Mouse (Mus musculus): Measurements from ENCODE around the gene Rtn1. TPM values are rescaled to one million over a fixed set of nuclear protein-coding genes. Genes with fewer than 3 reads are reported as not detected.

Gene Rtn1
- total RNA-seq (2021), result 10 to 100 TPM; 29.8 to 52.9 TPM
- long read RNA-seq, experiment 1, transcript Rtn1-202 (9 exons, 3,629 nt), result minor isoform, 8 of 42 reads
- long read RNA-seq, experiment 1, transcript Rtn1-201 (7 exons, 1,544 nt), result major isoform, 27 of 42 reads
- long read RNA-seq, experiment 1, partial matches to known transcripts, result 7 of 42 reads
- long read RNA-seq, experiment 1, other reads (novel, unspliced or antisense), result 0 of 42 reads
- long read RNA-seq, experiment 2, transcript Rtn1-202 (9 exons, 3,629 nt), result minor isoform, 17 of 47 reads
- long read RNA-seq, experiment 2, transcript Rtn1-201 (7 exons, 1,544 nt), result major isoform, 22 of 47 reads
- long read RNA-seq, experiment 2, partial matches to known transcripts, result 6 of 47 reads
- long read RNA-seq, experiment 2, other reads (novel, unspliced or antisense), result 2 of 47 reads

GRCm38 (mm10) chr12:72408954-72409353 lies at the start of gene Rtn1:
Gene Rtn1 (minus strand): TSS chr12:72409054.
- no peak for DNase-seq

- no peak for DNase-seq
Measured at GRCm38 (mm10) chr12:72453941-72454340, 45.1 kb upstream of the Rtn1 start.

DNA sequence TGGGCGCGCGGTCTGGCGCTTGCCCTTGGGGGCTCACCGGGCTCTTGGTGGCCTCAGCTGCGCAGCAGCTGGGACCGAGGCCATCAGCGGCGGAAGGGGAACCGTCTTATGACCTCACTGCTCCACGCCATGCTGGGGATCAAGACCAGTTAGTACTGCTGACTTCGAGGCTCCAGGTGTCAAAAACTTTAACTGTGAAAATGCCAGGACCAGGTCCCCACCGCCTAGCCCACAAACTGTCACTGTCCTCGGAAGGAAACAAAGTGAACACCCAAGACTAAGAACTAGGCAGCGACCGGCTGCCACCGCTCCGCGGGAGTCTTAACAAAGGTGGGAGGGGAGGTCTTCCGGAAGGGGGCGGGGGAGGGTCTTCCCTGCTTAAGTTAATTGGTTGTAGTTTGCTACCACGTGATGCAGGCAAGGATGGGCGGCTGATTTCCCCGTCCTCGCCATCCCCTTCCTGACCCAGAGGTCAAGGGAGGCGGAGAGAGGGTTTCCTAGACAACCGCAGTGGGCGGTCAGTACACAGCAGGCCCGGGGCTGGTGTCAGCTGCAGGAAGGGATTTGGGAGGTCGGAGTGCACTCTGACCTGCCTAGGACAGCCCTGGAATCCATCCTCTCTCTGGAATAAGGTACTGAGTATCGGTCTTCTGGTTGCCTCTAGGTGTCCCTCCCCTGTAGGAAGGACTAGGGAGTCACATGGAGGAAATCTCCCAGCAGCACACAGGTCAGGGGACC lies 33.2 kb upstream of the Rtn1 start, which contains the start of gene Lrrc9:
Gene Lrrc9 (plus strand): TSS at position 28 of the 738 bp plus-strand sequence.
- peak; percentile 62 for DNase-seq

DNA sequence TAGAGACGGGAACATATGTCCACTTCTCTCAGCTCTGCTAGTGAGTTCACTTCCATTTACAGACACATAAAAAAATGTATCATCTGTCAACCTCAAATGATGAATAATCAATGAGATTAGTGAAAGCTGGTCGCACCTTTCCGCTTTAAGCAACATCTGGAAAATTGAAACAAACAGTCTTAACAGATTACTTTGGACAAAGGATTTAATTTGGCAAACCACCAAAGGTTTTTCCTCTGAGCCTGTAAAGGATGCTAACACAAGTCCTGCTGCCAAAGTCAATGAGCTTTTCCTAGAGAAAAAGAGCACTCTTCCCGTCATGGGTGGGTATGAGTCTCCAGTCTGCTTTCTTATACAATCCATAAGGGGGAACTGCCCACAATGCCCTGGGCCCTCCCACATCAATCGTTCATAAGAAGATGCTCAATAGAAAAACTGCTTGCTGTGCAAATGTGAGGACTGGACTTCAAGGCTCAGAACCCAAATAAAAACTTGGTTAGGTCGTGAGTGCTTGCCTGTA lies 30.2 kb upstream of the Rtn1 start:
- DNase-seq, result no peak

- no peak for DNase-seq
Measured at GRCm38 (mm10) chr12:72437676-72438341, 29.0 kb upstream of the Rtn1 start.

- DNase-seq, result no peak
Measured at GRCm38 (mm10) chr12:72433241-72433865, 24.5 kb upstream of the Rtn1 start.

- DNase-seq, result no peak
Measured at GRCm38 (mm10) chr12:72432209-72432608, 23.4 kb upstream of the Rtn1 start.

- peak; percentile 71 for DNase-seq
Measured at GRCm38 (mm10) chr12:72427722-72428126, 18.9 kb upstream of the Rtn1 start.

DNA sequence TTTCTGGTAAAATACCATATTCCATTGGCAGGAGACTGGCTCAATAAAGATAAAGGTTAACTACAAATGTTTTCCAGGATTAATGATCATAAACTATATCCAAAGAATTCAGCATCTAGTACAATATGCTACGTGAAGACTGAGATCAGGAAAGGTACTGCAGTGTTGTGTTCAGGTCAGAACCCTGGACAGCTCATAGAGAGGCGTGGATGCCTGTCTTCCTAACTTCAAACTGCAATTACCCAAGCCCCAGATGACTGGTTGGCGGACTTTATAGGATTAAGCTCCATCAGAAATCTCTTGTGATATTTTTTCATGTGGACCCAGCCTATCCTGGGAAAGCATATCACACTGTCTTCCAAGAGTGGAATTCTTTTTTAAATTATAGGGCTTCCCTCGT lies 13.8 kb upstream of the Rtn1 start:
- peak; percentile 45 for DNase-seq

- peak; percentile 27 for DNase-seq
Measured at GRCm38 (mm10) chr12:72417762-72418161, 8.9 kb upstream of the Rtn1 start.

DNA sequence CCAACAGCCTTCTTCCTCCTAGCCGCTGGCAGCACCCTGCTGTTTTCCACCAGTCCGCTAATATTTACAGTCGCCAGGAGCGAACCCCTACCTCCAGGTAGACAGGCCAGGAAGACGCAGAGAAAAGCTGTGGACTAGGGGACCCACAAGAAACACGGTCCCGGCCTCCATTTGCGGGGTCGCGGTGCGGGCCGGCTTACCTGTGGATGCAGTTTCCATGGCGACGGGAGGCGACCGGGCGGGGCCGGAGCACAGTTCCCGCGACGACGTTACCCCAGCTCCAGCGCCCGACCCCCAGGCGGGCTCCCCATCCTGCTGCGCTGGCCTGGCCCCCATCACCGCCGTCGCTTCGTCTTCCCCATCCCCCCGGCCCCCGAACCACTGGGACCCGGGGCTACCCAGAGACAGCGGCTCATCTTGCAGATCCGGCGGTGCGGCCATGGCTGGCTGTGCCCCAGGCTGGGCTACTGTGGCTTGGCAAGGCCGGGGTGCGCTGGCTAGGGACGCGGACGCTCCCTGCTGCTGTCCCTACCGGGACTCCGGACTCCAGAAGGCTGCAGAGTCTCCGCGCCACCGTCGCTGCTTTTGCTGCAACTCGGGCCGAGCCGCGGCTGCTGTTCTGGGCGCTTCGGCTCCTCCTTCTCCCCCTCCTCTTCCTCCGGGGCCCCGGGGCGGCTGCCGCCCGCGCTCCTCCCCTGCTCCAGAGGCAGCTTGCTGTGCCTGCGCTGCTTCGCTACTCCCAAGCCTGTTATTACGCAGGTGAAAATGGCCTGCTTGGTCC lies 553 bp downstream of the Rtn1 start:
- peak; percentile 70 for DNase-seq

- peak; percentile 4 for DNase-seq
Measured at GRCm38 (mm10) chr12:72407721-72408110, 1.1 kb downstream of the Rtn1 start.

DNA sequence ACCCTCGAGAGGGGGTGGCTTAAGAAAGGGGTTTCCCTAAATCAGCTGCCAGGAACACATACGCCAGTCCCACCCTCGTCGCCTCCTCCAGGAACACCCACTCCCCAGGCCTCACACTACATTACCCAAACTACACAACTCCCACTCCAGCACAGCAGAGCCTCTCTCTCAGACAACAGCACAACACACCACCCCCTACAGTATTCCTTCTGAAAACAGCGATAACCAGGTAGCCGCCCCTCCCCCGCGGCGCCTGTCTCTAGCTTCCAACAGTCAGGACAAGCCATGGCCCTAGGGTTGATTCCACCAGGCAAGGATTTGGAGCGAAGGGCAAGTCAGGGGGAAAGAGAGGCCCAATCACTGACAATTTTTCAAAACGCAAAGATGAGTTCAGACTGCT lies 1.7 kb downstream of the Rtn1 start:
- no peak for DNase-seq

DNA sequence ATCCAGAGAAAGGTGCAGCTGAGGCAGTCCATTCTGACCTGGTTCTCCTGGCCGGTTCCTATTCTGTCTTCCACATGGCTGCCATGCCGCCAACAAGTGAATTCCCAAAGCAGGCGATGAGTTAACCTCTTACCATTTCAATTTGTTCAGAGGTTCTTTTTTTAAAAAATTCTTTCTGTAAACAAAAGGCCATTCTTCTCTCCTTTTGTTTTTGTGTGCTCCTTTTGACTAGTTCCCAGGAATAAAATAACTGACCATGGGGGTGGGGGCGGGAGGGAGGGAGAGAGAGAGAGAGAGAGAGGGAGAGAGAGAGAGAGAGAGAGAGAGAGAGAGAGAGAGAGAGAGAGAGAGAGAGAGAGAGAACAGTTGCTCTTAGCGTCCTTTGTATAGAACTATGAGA lies 3.8 kb downstream of the Rtn1 start:
- DNase-seq, result no peak

GRCm38 (mm10) chr12:72393046-72393805 lies 15.6 kb downstream of the Rtn1 start:
- DNase-seq, result no peak

DNA sequence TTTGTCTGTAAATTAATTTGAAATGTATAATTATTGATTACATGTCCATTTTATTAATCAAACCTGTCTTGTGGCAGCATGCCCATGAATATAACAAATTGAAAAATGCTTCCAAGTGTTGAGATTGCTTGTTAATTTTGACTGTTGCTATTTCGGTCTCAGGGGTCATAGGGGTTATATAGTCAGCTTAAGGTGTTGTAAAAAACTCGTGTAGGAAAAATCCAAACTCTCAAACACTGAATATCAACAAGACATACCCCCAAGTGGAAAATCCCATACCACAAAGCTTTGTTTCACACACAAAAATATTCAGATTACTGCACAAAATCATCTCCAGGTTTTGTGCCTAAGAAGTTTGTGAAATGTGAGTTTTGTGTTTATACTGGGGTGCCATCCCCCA lies 18.5 kb downstream of the Rtn1 start:
- DNase-seq, result no peak

DNA sequence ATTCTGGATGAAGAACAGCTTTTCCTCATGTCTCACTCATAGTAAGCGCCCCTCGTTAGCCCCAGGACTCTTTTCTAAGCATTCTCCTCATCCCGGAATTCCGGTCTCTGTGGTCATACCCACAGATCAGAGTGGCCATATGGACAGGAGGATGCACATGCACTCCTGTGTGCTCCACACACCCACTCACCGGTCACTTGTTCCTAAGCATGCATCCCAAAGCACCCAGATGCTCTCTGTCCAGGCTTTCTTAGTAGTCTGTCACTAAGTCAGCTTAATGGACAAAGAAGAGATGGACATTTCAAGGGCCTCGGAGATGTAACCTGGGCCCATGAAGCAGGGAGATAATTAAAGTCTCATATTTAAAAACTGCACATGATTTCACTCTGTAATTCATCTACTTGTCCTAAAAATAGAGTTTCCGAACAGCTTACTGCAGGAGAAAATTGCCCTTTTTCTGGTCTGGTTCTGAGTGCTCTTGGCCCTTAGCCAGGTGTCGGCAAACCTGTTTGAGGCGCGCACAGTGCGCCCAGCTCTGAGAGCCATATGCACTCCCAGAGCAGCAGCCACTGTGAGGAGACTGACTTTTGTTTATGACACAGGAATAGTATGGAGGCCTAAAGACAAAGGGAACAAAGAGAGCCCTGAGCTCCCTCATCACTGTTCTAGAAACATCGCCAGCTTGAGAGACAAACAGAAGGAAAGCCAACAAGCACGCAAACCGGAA lies 19.3 kb downstream of the Rtn1 start:
- no peak for DNase-seq

DNA sequence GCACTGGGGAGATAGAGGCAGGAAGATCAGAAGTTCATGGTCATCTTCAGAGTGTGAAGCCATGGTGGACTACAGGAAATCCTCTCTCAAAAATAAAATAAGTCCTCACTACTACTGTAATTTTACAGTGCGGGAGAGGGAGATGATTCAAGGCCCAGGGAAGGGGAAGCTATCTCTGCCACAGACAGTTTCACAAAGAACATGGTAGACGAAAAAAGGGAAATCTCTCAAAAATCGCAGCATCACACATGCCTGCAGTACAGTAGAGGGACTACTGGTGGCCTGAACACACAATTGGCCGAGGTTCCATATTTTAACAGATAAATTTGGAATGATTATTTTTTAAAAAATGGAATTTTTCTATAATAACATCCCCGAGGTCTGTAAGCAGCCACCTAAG lies 20.0 kb downstream of the Rtn1 start:
- no peak for DNase-seq

DNA sequence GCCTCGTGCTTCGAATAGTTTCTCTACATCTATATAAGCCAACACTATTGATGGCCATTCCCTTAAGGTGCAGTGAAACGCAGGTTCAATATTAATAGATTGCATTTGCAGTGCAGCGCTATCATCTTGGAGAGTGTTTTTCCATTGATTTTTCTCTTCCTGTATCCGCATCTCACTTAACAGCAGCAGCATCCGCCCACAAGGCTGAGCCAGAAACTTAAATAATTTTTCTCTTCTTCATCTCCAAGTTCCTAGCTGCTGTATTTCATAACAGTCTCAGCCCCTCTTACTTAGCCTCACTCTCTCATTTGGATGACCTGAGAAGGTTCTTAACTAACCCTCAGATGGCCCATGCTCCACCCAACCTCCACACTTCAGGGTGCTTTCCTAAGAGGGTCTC lies 20.7 kb downstream of the Rtn1 start:
- DNase-seq, result no peak

- DNase-seq, result no peak
Measured at GRCm38 (mm10) chr12:72376309-72376708, 32.5 kb downstream of the Rtn1 start.

Measured in adrenal gland, postnatal 10 days (tissue).